Mouse (Mus musculus): ENCODE data around the gene Men1.

DNA sequence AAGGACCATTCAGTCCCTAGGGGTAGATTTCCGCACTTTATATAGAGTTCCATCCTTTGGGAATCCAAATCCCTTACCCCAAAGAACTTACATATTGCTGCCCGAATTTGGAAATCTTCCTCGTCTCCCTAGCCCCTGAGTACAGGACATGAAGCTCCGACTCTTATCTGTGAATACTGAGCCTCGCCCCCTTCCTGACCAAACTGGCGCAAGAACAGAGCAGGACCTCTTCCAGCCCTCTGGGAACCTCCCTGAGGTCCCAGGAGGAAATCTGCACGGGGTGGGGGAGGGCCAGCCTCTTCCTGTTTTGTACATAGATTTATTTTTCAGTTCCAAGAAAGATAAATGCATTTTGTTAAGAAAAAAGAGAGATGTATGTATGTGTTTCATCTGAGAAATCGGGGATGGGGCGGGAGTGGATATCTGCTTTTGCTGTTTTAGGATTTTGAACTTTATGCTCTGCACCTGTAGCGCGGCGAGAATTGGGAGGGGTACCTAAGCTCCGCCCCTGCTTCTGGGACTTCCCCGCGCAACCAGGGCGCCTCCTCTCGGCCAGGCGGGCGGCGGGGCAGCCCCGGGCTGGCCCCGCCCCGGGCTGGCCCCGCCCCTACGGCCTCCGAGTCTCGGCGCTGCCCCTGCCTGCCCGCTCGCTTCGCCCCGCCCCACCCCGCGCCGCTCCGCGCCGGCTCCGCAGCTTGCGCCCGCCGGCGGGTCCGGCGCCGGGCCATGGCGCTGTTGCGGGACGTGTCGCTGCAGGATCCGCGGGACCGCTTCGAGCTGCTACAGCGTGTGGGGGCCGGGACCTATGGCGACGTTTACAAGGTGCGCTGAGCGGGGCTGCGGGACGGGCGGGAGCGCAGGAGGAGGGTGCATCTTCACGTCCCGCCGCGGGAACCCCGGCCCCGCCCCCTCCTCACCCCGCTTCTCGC is 6.0 kb downstream of the Men1 start, which contains the start of gene Map4k2:
- no peak for TF ChIP-seq CTCF (IDR thresholded peaks at IDR 0.05; ENCODE audit: low read depth, low read length)
- TF ChIP-seq POLR2A (IDR thresholded peaks at IDR 0.05; ENCODE audit: borderline replicate concordance, low read depth, low read length) = no peak
